Mouse (Mus musculus) heart, adult 2 months (tissue): ENCODE results near the gene Slc7a1. TPM values are rescaled to one million over a fixed set of nuclear protein-coding genes. Genes with fewer than 3 reads are reported as not detected.
A peak's percentile ranks its signal among the peaks of the same experiment; 100 is the strongest.

ENCODE experiments used
- DNase-seq, 2 experiments: peaks; one replicate each; pipeline ENCODE4 v3.0.0; 2021
- H3K27ac ChIP-seq: fragments of 200-600 bp; 2 replicates; pipeline ENCODE4 v1.8.1; 2022
- H3K27me3 ChIP-seq: fragments of 200-500 bp; 2 replicates; pipeline ENCODE4 v1.6.1; 2012; ENCODE audit warnings: mild to moderate bottlenecking, low read length, inconsistent platforms, mixed read lengths; ENCODE audit not compliant: control insufficient read depth, insufficient read depth
- H3K36me3 ChIP-seq: fragments of 200-500 bp; 2 replicates; pipeline ENCODE4 v1.6.1; 2012; ENCODE audit warnings: low read length, inconsistent platforms; ENCODE audit not compliant: control insufficient read depth, insufficient read depth
- H3K4me1 ChIP-seq: fragments of 200-500 bp; 2 replicates; pipeline ENCODE4 v1.6.1; 2011; ENCODE audit warnings: low read length; ENCODE audit not compliant: control insufficient read depth, insufficient read depth
- H3K4me3 ChIP-seq: fragments of 200-600 bp; 2 replicates; pipeline ENCODE4 v1.8.1; 2022
- H3K79me2 ChIP-seq: fragments of 200-500 bp; replicated peaks from 2 replicates; pipeline ENCODE4 v1.6.1; 2012; ENCODE audit warnings: mild to moderate bottlenecking, inconsistent platforms, low read length, moderate library complexity, mixed read lengths; ENCODE audit not compliant: control insufficient read depth, insufficient read depth
- H3K9ac ChIP-seq: fragments of 200-500 bp; 2 replicates; pipeline ENCODE4 v1.6.1; 2012; ENCODE audit warnings: low read depth, mild to moderate bottlenecking, control low read depth, inconsistent platforms, low read length, mixed read lengths
- CTCF ChIP-seq: fragments of 200-600 bp; IDR thresholded peaks from 2 replicates; pipeline ENCODE4 v1.8.1; 2022; ENCODE audit warnings: antibody characterized with exemption, mild to moderate bottlenecking, moderate library complexity
- EP300 ChIP-seq: fragments of 200-500 bp; IDR thresholded peaks from 2 replicates; pipeline ENCODE4 v1.6.1; 2011; ENCODE audit warnings: low read depth, low read length, control low read depth; ENCODE audit not compliant: insufficient read depth
- POLR2A ChIP-seq: fragments of 200-500 bp; IDR thresholded peaks from 2 replicates; pipeline ENCODE4 v1.6.1; 2011; ENCODE audit warnings: mild to moderate bottlenecking, low read depth, low read length, control low read depth; ENCODE audit not compliant: insufficient read depth
- WGBS: fragments of 180-500 bp; shearing (Covaris S2); methylation state at CpG from one replicate; pipeline ENCODE4 v1.1.7; 2018; 5-methylcytosine and 5-hydroxymethylcytosine counted together
- intact Hi-C: fragments of 180-260 bp; cut with DNase I; formaldehyde crosslinking; loops from one replicate; pipeline ENCODE4 v1.15.1; 2025
- polyA plus RNA-seq: library from polyadenylated mRNA; depleted of rRNA; stranded (reverse); fragments of >200 nt; gene quantifications from 2 replicates; pipeline ENCODE4 v1.2.3, GENCODE M21; 2012
- total RNA-seq, 2 experiments: library from RNA; stranded (reverse); gene quantifications; 2 replicates each; pipeline ENCODE4 v1.2.3; 2021

The Slc7a1 gene
- total and polyA plus RNA-seq, 3 experiments: 10.9 to 14.4 (median 14.0) TPM

GRCm38 (mm10) chr5:148359131-148359530 lies 40.6 kb downstream of the Slc7a1 start:
- WGBS: 94% methylated on average over 11 of the region's 11 CpGs
- Histone ChIP-seq H3K4me1 (peaks cover 12% of the 10 kb centered on the region; the same call in 1 of the 2 replicates), H3K27ac (no peak overlapping the region), H3K9ac (no peak overlapping the region), H3K27me3 (no peaks in the 10 kb centered on the region), H3K36me3 (no peaks in the 10 kb centered on the region), H3K79me2 (no peaks in the 10 kb centered on the region), H3K4me3 (no peak overlapping the region)
- intact Hi-C loops: no loop called here
- no peak for TF ChIP-seq POLR2A
- no peak for TF ChIP-seq EP300
- TF ChIP-seq CTCF: no peak
- DNase-seq: no peak

GRCm38 (mm10) chr5:148357168-148357567 lies 42.5 kb downstream of the Slc7a1 start:
- H3K9ac ChIP-seq: no peak overlapping the region
- no peaks in the 10 kb centered on the region for H3K36me3 ChIP-seq
- no peaks in the 10 kb centered on the region for H3K27me3 ChIP-seq
- no peak overlapping the region for H3K4me3 ChIP-seq
- no peak overlapping the region for H3K27ac ChIP-seq
- TF ChIP-seq CTCF: no peak
- no peak for TF ChIP-seq POLR2A
- no peak for TF ChIP-seq EP300
- intact Hi-C loops: no loop called here
- DNase-seq: no peak
- 69% methylated on average over 6 of the region's 6 CpGs for WGBS
- H3K79me2 ChIP-seq: no peaks in the 10 kb centered on the region
- peaks cover 12% of the 10 kb centered on the region; the same call in 1 of the 2 replicates for H3K4me1 ChIP-seq

- no peak overlapping the region for H3K4me3 ChIP-seq
- no peaks in the 10 kb centered on the region for H3K36me3 ChIP-seq
- H3K4me1 ChIP-seq: peaks cover 8% of the 10 kb centered on the region; the same call in 1 of the 2 replicates
- intact Hi-C loops: no loop called here
- DNase-seq: no peak
- H3K79me2 ChIP-seq: no peaks in the 10 kb centered on the region
- 54% methylated on average over 3 of the region's 3 CpGs for WGBS
- no peaks in the 10 kb centered on the region for H3K27me3 ChIP-seq
- H3K27ac ChIP-seq: no peak overlapping the region
- H3K9ac ChIP-seq: no peak overlapping the region
- TF ChIP-seq CTCF (no peak), EP300 (no peak), POLR2A (no peak)
Observed at GRCm38 (mm10) chr5:148355822-148356221, 43.9 kb downstream of the Slc7a1 start.

GRCm38 (mm10) chr5:148354536-148354935 lies 45.2 kb downstream of the Slc7a1 start:
- intact Hi-C loops: no loop called here
- H3K79me2 ChIP-seq: no peaks in the 10 kb centered on the region
- H3K36me3 ChIP-seq: no peaks in the 10 kb centered on the region
- peak overlapping the region; percentile 38; the same call in 1 of the 2 replicates for H3K9ac ChIP-seq
- WGBS: 25% methylated on average over 8 of the region's 8 CpGs
- no peak for DNase-seq
- TF ChIP-seq CTCF (no peak), EP300 (no peak), POLR2A (0 out of 2 replicates have a peak, but pooled peaks have one; percentile 29)
- no peak overlapping the region for H3K4me3 ChIP-seq
- peak overlapping the region; percentile 46 for H3K27ac ChIP-seq
- H3K27me3 ChIP-seq: no peaks in the 10 kb centered on the region
- H3K4me1 ChIP-seq: peaks cover 8% of the 10 kb centered on the region; the same call in 1 of the 2 replicates

GRCm38 (mm10) chr5:148353429-148353828 lies 46.3 kb downstream of the Slc7a1 start:
- H3K4me1 ChIP-seq: peaks cover 8% of the 10 kb centered on the region; the same call in 1 of the 2 replicates
- no peak overlapping the region for H3K4me3 ChIP-seq
- H3K27ac ChIP-seq: no peak overlapping the region; the same call in 1 of the 2 replicates
- no peaks in the 10 kb centered on the region for H3K79me2 ChIP-seq
- DNase-seq: no peak
- no peak overlapping the region; the same call in 1 of the 2 replicates for H3K9ac ChIP-seq
- H3K36me3 ChIP-seq: no peaks in the 10 kb centered on the region
- intact Hi-C loops: no loop called here
- H3K27me3 ChIP-seq: no peaks in the 10 kb centered on the region
- WGBS: 48% methylated on average over 16 of the region's 16 CpGs
- TF ChIP-seq POLR2A (no peak), EP300 (no peak)

GRCm38 (mm10) chr5:148349327-148350011 lies 50.2 kb downstream of the Slc7a1 start:
- Histone ChIP-seq H3K4me1 (peaks cover 3% of the 10 kb centered on the region), H3K4me3 (no peak overlapping the region), H3K27me3 (no peaks in the 10 kb centered on the region), H3K79me2 (no peaks in the 10 kb centered on the region), H3K9ac (no peak overlapping the region), H3K27ac (no peak overlapping the region), H3K36me3 (no peaks in the 10 kb centered on the region)
- intact Hi-C loops: no loop called here
- no peak for DNase-seq
- 70% methylated on average over 15 of the region's 15 CpGs for WGBS
- TF ChIP-seq CTCF (no peak), POLR2A (no peak), EP300 (no peak)
